ENCODE assay signal across 22 mouse cellular contexts in genomic region chr2:162082391-162082790, GRCm38 (mm10).
DNase-seq lines count a peak whose midpoint lies in the region; ATAC-seq and TF ChIP-seq lines count a peak whose summit lies in the region.
"Had no signal": no experiment of that assay in that cellular context is flagged by ENCODE, and none has a peak within 500 bp of the region (broad histone marks: within the 10 kb centered on the region; RNA-seq: fewer than 3 reads in every experiment).

No protein-coding gene starts in this region.

- DNase-seq in layer of hippocampus, adult 9-11 months, result peak; percentile 59
- DNase-seq in layer of hippocampus, postnatal 25 days (ENCODE audit: extremely low spot score in 1 of 2, low spot score in 1 of 2), result no peak
- peak; percentile 69 to 79 for DNase-seq in frontal cortex, adult 2 months (ENCODE audit: extremely low spot score in 1 of 2, low spot score in 1 of 2)
- peak; percentile 40 to 89 for DNase-seq in left cerebral cortex, postnatal 25 days (ENCODE audit: low spot score in 2 of 2)
- peak; percentile 23 for DNase-seq in right cerebral cortex, postnatal 4 days
- no peak for DNase-seq in midbrain, postnatal 0 days (ENCODE audit: low spot score)
- DNase-seq in kidney, adult 18-20 months, result no peak
- no peak for DNase-seq in urinary bladder, adult 2 months (ENCODE audit: low spot score)
- DNase-seq: cerebellum, postnatal 10 days; gastrocnemius, postnatal 25 days; heart, postnatal 10 days; lung, postnatal 10 days; spleen, adult 18-20 months had no signal

- no peaks in the 10 kb centered on the region for H3K27me3 ChIP-seq in midbrain, postnatal 0 days (ENCODE audit: insufficient read depth, low read length)
- H3K27me3 ChIP-seq: intestine, embryonic 15.5 days; limb, embryonic 13.5 days; liver, embryonic 15.5 days; neural tube, embryonic 12.5 days; Patski; stomach, embryonic 15.5 days had no signal

- H3K36me3 ChIP-seq in midbrain, postnatal 0 days (ENCODE audit: insufficient read depth, low read length), result no peaks in the 10 kb centered on the region
- H3K36me3 ChIP-seq: heart, embryonic 10.5 days; intestine, embryonic 15.5 days; limb, embryonic 13.5 days; liver, embryonic 15.5 days; neural tube, embryonic 12.5 days; stomach, embryonic 15.5 days had no signal

- intact Hi-C loops in left cerebral cortex, postnatal 25 days (cut with DNase I), result loop anchor here (1.0 kb wide), 1 partner anchor 224 kb away; no protein-coding TSS in a partner anchor

- H3K9me3 ChIP-seq in midbrain, postnatal 0 days (ENCODE audit: low read length), result no peaks in the 10 kb centered on the region
- H3K9me3 ChIP-seq: heart, embryonic 10.5 days; intestine, embryonic 15.5 days; limb, embryonic 13.5 days; liver, embryonic 15.5 days; neural tube, embryonic 12.5 days; stomach, embryonic 15.5 days had no signal

- no peaks in the 10 kb centered on the region for H3K4me1 ChIP-seq in midbrain, postnatal 0 days (ENCODE audit: insufficient read depth, low read length)
- H3K4me1 ChIP-seq: intestine, embryonic 15.5 days; liver, embryonic 15.5 days; neural tube, embryonic 12.5 days; stomach, embryonic 15.5 days had no signal

- ATAC-seq in midbrain, postnatal 0 days (ENCODE audit: low FRiP score), result no peak
- ATAC-seq: intestine, embryonic 15.5 days; midbrain, embryonic 16.5 days; Patski had no signal

- H3K9ac ChIP-seq in midbrain, postnatal 0 days (replicated peaks; ENCODE audit: low read length, poor library complexity, severe bottlenecking), result no peak overlapping the region
- H3K9ac ChIP-seq: hindbrain, embryonic 14.5 days; intestine, embryonic 15.5 days; limb, embryonic 13.5 days; liver, embryonic 15.5 days; neural tube, embryonic 12.5 days; stomach, embryonic 15.5 days had no signal

- H3K4me2 ChIP-seq in midbrain, postnatal 0 days (ENCODE audit: low read depth, low read length, poor library complexity, severe bottlenecking), result no peak overlapping the region
- H3K4me2 ChIP-seq: hindbrain, embryonic 14.5 days; intestine, embryonic 15.5 days; limb, embryonic 13.5 days; liver, embryonic 15.5 days; neural tube, embryonic 12.5 days; stomach, embryonic 15.5 days had no signal

- no peak for TF ChIP-seq CTCF in midbrain, postnatal 0 days (IDR thresholded peaks at IDR 0.05)

- 73% methylated on average over 3 of the region's 3 CpGs for WGBS in midbrain, postnatal 0 days

- H3K4me3 ChIP-seq in midbrain, postnatal 0 days (ENCODE audit: low read depth, low read length), result no peak overlapping the region
- H3K4me3 ChIP-seq: heart, embryonic 10.5 days; intestine, embryonic 15.5 days; limb, embryonic 13.5 days; liver, embryonic 15.5 days; neural tube, embryonic 12.5 days; stomach, embryonic 15.5 days had no signal

- no peak overlapping the region for H3K27ac ChIP-seq in midbrain, postnatal 0 days (ENCODE audit: low read depth, low read length)
- H3K27ac ChIP-seq: heart, embryonic 10.5 days; hindbrain, embryonic 14.5 days; intestine, embryonic 15.5 days; limb, embryonic 13.5 days; liver, embryonic 15.5 days; neural tube, embryonic 12.5 days; stomach, embryonic 15.5 days had no signal

Comparison
In these comparisons a context has a peak if more than half of its experiments do, and no peak if none do; other contexts are left out.
1. DNase-seq: peak in layer of hippocampus, adult 9-11 months (single experiment), frontal cortex, adult 2 months (2 of 2), left cerebral cortex, postnatal 25 days (2 of 2) and right cerebral cortex, postnatal 4 days (single experiment); none in layer of hippocampus, postnatal 25 days (0 of 2), midbrain, postnatal 0 days (single experiment), kidney, adult 18-20 months (single experiment) and urinary bladder, adult 2 months (single experiment).